Mouse (Mus musculus): Measurements from ENCODE around the gene Rxrg.

GRCm38 (mm10) chr1:167551601-167552000 is 46.6 kb upstream of the Rxrg start:
- TF ChIP-seq CTCF (conservative IDR thresholded peaks at IDR 0.05; ENCODE audit: low read length) (no peak), POU5F1 (IDR thresholded peaks at IDR 0.05; ENCODE audit: borderline replicate concordance, low read length) (no peak), NANOG (IDR thresholded peaks at IDR 0.05; ENCODE audit: borderline replicate concordance, low read length) (no peak)
